Mouse (Mus musculus) midbrain, embryonic 14.5 days (tissue): ENCODE data around the gene Dhx37. TPM values are rescaled to one million over a fixed set of nuclear protein-coding genes. Genes with fewer than 3 reads are reported as not detected.

ENCODE experiments used
- ATAC-seq: fragments of 200-750 bp; cut with Nextera tagmentation; 2 replicates; pipeline ENCODE4 v1.8.0; 2017; ENCODE audit warnings: moderate number of reproducible peaks, moderate library complexity; ENCODE audit not compliant: low FRiP score, low TSS enrichment
- DNase-seq: peaks from one replicate; pipeline ENCODE4 v3.0.0-alpha.2; 2015
- H3K27ac ChIP-seq: fragments of 300-500 bp; sonication (generic); replicated peaks from 2 replicates; pipeline ENCODE4 v1.5.1; 2014; ENCODE audit warnings: mild to moderate bottlenecking, low read depth, low read length, moderate library complexity
- H3K27me3 ChIP-seq: fragments of 300-500 bp; sonication (generic); 2 replicates; pipeline ENCODE4 v1.6.1; 2014; ENCODE audit warnings: low read length, control low read depth, mixed read lengths; ENCODE audit not compliant: control insufficient read depth, insufficient read depth
- H3K36me3 ChIP-seq: fragments of 300-500 bp; sonication (generic); 2 replicates; pipeline ENCODE4 v1.6.1; 2014; ENCODE audit warnings: low read length, control low read depth; ENCODE audit not compliant: control insufficient read depth, insufficient read depth
- H3K4me1 ChIP-seq: fragments of 300-500 bp; sonication (generic); 2 replicates; pipeline ENCODE4 v1.6.1; 2014; ENCODE audit warnings: mild to moderate bottlenecking, antibody characterized with exemption, low read length, control low read depth; ENCODE audit not compliant: control insufficient read depth, insufficient read depth
- H3K4me2 ChIP-seq: fragments of 300-500 bp; sonication (generic); 2 replicates; pipeline ENCODE4 v1.6.1; 2014; ENCODE audit warnings: mild to moderate bottlenecking, low read length, moderate library complexity
- H3K4me3 ChIP-seq: fragments of 300-500 bp; sonication (generic); replicated peaks from 2 replicates; pipeline ENCODE4 v1.5.1; 2014; ENCODE audit warnings: low read depth, low read length
- H3K9ac ChIP-seq: fragments of 300-500 bp; sonication (generic); replicated peaks from 2 replicates; pipeline ENCODE4 v1.6.1; 2014; ENCODE audit warnings: mild to moderate bottlenecking, low read length, moderate library complexity
- H3K9me3 ChIP-seq: fragments of 300-500 bp; sonication (generic); 2 replicates; pipeline ENCODE4 v1.6.1; 2016; ENCODE audit warnings: low read length, control low read depth, mixed read lengths; ENCODE audit not compliant: control insufficient read depth
- WGBS: fragments of 180-500 bp; shearing (Covaris S2); extraction: QIAGEN DNeasy Blood & Tissue Kit; methylation state at CpG from one replicate; pipeline ENCODE4 v1.1.7; 2014; 5-methylcytosine and 5-hydroxymethylcytosine counted together
- polyA plus RNA-seq: library from polyadenylated mRNA; unstranded; fragments of >200 nt; fragmentation: Nextera tagmentation; extraction: Ambion mirVana; gene quantifications from 2 replicates; pipeline ENCODE4 v1.2.1, GENCODE M21; 2014

The Dhx37 gene
- polyA plus RNA-seq, 1 experiment from 2014 or later = 9.8 TPM

- Histone ChIP-seq H3K4me3 (peak within 1 kb of the TSS; percentile 78), H3K4me1 (peaks cover 24% of the 10 kb centered on the region), H3K9me3 (no peaks in the 10 kb centered on the region), H3K27ac (peak within 1 kb of the TSS; percentile 82), H3K36me3 (no peaks in the 10 kb centered on the region), H3K4me2 (peak within 1 kb of the TSS; percentile 91), H3K27me3 (no peaks in the 10 kb centered on the region), H3K9ac (peak within 1 kb of the TSS; percentile 75)
- DNase-seq (peak; percentile 97), ATAC-seq (peak; percentile 91)
- under 1% methylated on average over 59 of the region's 60 CpGs for WGBS
These were observed 41.8 kb upstream of the Dhx37 start, which contains the start of gene Aacs for GRCm38 (mm10) chr5:125475601-125476285. Aacs (plus strand) TSS chr5:125475814.

- H3K27me3 ChIP-seq = no peaks in the 10 kb centered on the region
- peak overlapping the region; percentile 75; the same call in 1 of the 2 replicates for H3K9ac ChIP-seq
- H3K36me3 ChIP-seq = no peaks in the 10 kb centered on the region
- H3K9me3 ChIP-seq = no peaks in the 10 kb centered on the region
- H3K27ac ChIP-seq = 0 out of 2 replicates have a peak overlapping the region, but pooled peaks have one; percentile 82
- no peak for DNase-seq
- no peak for ATAC-seq
- peak overlapping the region; percentile 91 for H3K4me2 ChIP-seq
- WGBS = 65% methylated on average over 12 of the region's 12 CpGs
- peak overlapping the region; percentile 78 for H3K4me3 ChIP-seq
- H3K4me1 ChIP-seq = peaks cover 24% of the 10 kb centered on the region
These were observed 41.1 kb upstream of the Dhx37 start for GRCm38 (mm10) chr5:125475030-125475429.

- ATAC-seq = no peak
- H3K36me3 ChIP-seq = no peaks in the 10 kb centered on the region
- H3K27me3 ChIP-seq = no peaks in the 10 kb centered on the region
- no peak overlapping the region for H3K4me2 ChIP-seq
- no peaks in the 10 kb centered on the region for H3K9me3 ChIP-seq
- H3K4me1 ChIP-seq = peaks cover 19% of the 10 kb centered on the region
- 78% methylated on average over 9 of the region's 9 CpGs for WGBS
- H3K27ac ChIP-seq = no peak overlapping the region
- H3K4me3 ChIP-seq = no peak overlapping the region
- no peak overlapping the region for H3K9ac ChIP-seq
- DNase-seq = no peak
These were observed 39.0 kb upstream of the Dhx37 start for GRCm38 (mm10) chr5:125472796-125473475.

- Histone ChIP-seq H3K9ac (no peak overlapping the region), H3K27ac (no peak overlapping the region), H3K4me2 (no peak overlapping the region), H3K4me1 (no peaks in the 10 kb centered on the region), H3K36me3 (no peaks in the 10 kb centered on the region), H3K9me3 (no peaks in the 10 kb centered on the region), H3K4me3 (no peak overlapping the region), H3K27me3 (no peaks in the 10 kb centered on the region)
- ATAC-seq = no peak
- 84% methylated on average over 4 of the region's 4 CpGs for WGBS
- no peak for DNase-seq
These were observed 36.8 kb upstream of the Dhx37 start for GRCm38 (mm10) chr5:125470713-125471112.

GRCm38 (mm10) chr5:125467261-125467660 lies 33.3 kb upstream of the Dhx37 start:
- no peaks in the 10 kb centered on the region for H3K27me3 ChIP-seq
- no peak overlapping the region for H3K4me3 ChIP-seq
- H3K27ac ChIP-seq = no peak overlapping the region
- no peaks in the 10 kb centered on the region for H3K4me1 ChIP-seq
- no peaks in the 10 kb centered on the region for H3K9me3 ChIP-seq
- H3K9ac ChIP-seq = no peak overlapping the region
- no peak overlapping the region for H3K4me2 ChIP-seq
- no peaks in the 10 kb centered on the region for H3K36me3 ChIP-seq
- no peak for ATAC-seq
- 90% methylated on average over 14 of the region's 14 CpGs for WGBS
- no peak for DNase-seq

- DNase-seq = no peak
- H3K4me3 ChIP-seq = no peak overlapping the region
- no peaks in the 10 kb centered on the region for H3K27me3 ChIP-seq
- H3K36me3 ChIP-seq = no peaks in the 10 kb centered on the region
- H3K4me1 ChIP-seq = no peaks in the 10 kb centered on the region
- no peaks in the 10 kb centered on the region for H3K9me3 ChIP-seq
- no peak for ATAC-seq
- H3K4me2 ChIP-seq = peak overlapping the region; percentile 55
- WGBS = 88% methylated on average over 5 of the region's 5 CpGs
- H3K27ac ChIP-seq = no peak overlapping the region
- no peak overlapping the region for H3K9ac ChIP-seq
These were observed 32.6 kb upstream of the Dhx37 start for GRCm38 (mm10) chr5:125466483-125466882.

GRCm38 (mm10) chr5:125465701-125466106 lies 31.8 kb upstream of the Dhx37 start:
- ATAC-seq (peak; percentile 99), DNase-seq (peak; percentile 98)
- H3K9me3 ChIP-seq = no peaks in the 10 kb centered on the region

GRCm38 (mm10) chr5:125465192-125465591 lies 31.3 kb upstream of the Dhx37 start:
- Histone ChIP-seq H3K27me3 (no peaks in the 10 kb centered on the region), H3K4me3 (peak overlapping the region; percentile 13; the same call in 1 of the 2 replicates), H3K4me2 (peak overlapping the region; percentile 55), H3K4me1 (no peaks in the 10 kb centered on the region), H3K27ac (no peak overlapping the region), H3K9ac (no peak overlapping the region), H3K9me3 (no peaks in the 10 kb centered on the region), H3K36me3 (no peaks in the 10 kb centered on the region)
- ATAC-seq = no peak; the same call in 1 of the 2 replicates
- 42% methylated on average over 7 of the region's 7 CpGs for WGBS
- DNase-seq = no peak

More at GRCm38 (mm10) chr5:125465701-125466106, 31.8 kb upstream of the Dhx37 start:
- H3K4me1 ChIP-seq = no peaks in the 10 kb centered on the region
- no peak overlapping the region; the same call in 1 of the 2 replicates for H3K9ac ChIP-seq
- no peaks in the 10 kb centered on the region for H3K36me3 ChIP-seq
- 0% methylated on average over 25 of the region's 25 CpGs for WGBS
- no peaks in the 10 kb centered on the region for H3K27me3 ChIP-seq
- H3K4me2 ChIP-seq = peak overlapping the region; percentile 55
- H3K27ac ChIP-seq = peak overlapping the region; percentile 67
- H3K4me3 ChIP-seq = peak overlapping the region; percentile 28
